Mouse (Mus musculus): ENCODE results near the gene Borcs6. TPM values are rescaled to one million over a fixed set of nuclear protein-coding genes. Genes with fewer than 3 reads are reported as not detected.

Borcs6 gene
- polyA plus RNA-seq, 1 experiment from 2014 or later, result 13.5 TPM

GRCm38 (mm10) chr11:69073951-69074775 is 14.6 kb downstream of the Borcs6 start:
- H3K27ac ChIP-seq, result peak overlapping the region; percentile 94
- H3K4me1 ChIP-seq (replicated peaks), result peaks cover 30% of the 10 kb centered on the region
- 45% methylated on average over 6 of the region's 6 CpGs for WGBS
- 0 out of 2 replicates have a peak overlapping the region, but pooled peaks have one; percentile 2 for H3K9ac ChIP-seq (replicated peaks)
- no peak overlapping the region for H3K4me2 ChIP-seq (replicated peaks)
- no peak for ATAC-seq
- no peaks in the 10 kb centered on the region for H3K36me3 ChIP-seq
- no peaks in the 10 kb centered on the region for H3K9me3 ChIP-seq
- no peak overlapping the region for H3K4me3 ChIP-seq (replicated peaks)
- H3K27me3 ChIP-seq, result no peaks in the 10 kb centered on the region

- Histone ChIP-seq H3K4me3 (replicated peaks) (no peak overlapping the region), H3K27me3 (no peaks in the 10 kb centered on the region), H3K36me3 (no peaks in the 10 kb centered on the region), H3K9me3 (no peaks in the 10 kb centered on the region), H3K4me1 (replicated peaks) (peaks cover 30% of the 10 kb centered on the region), H3K4me2 (replicated peaks) (no peak overlapping the region), H3K27ac (no peak overlapping the region), H3K9ac (replicated peaks) (no peak overlapping the region)
- ATAC-seq, result no peak
- 46% methylated on average over 2 of the region's 2 CpGs for WGBS
Measured at GRCm38 (mm10) chr11:69074776-69075069, 15.2 kb downstream of the Borcs6 start.

- Histone ChIP-seq H3K4me3 (replicated peaks) (no peak overlapping the region), H3K27ac (no peak overlapping the region), H3K4me1 (replicated peaks) (peaks cover 25% of the 10 kb centered on the region), H3K9me3 (no peaks in the 10 kb centered on the region), H3K27me3 (no peaks in the 10 kb centered on the region), H3K9ac (replicated peaks) (no peak overlapping the region), H3K4me2 (replicated peaks) (no peak overlapping the region), H3K36me3 (no peaks in the 10 kb centered on the region)
- 45% methylated on average over 9 of the region's 9 CpGs for WGBS
- ATAC-seq, result no peak
Measured at GRCm38 (mm10) chr11:69075764-69076479, 16.4 kb downstream of the Borcs6 start.

DNA sequence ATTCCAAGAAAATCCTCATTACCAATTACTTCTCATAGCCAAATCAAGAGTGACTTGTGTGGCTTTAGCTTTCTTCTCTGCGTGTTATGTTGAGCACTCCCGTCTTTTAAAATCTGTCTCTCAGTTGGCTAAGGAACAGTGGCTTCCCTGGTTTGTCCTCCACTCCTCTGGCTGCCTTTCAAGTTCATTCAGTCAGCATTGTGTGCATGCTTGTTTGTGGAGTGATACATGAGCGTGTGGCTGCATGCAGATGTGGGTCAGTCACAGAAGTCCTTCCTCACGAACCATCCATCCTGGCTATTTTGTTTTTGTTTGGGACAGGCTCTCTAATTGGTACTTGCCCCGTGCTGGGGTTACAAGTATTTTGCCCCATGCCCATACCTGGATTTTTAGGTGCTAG is 17.1 kb downstream of the Borcs6 start:
- H3K9ac ChIP-seq (replicated peaks), result no peak overlapping the region
- H3K27ac ChIP-seq, result no peak overlapping the region
- no peaks in the 10 kb centered on the region for H3K9me3 ChIP-seq
- peaks cover 18% of the 10 kb centered on the region for H3K4me1 ChIP-seq (replicated peaks)
- no peak overlapping the region for H3K4me3 ChIP-seq (replicated peaks)
- no peak for ATAC-seq
- WGBS, result 74% methylated on average over 5 of the region's 5 CpGs
- no peak overlapping the region for H3K4me2 ChIP-seq (replicated peaks)
- no peaks in the 10 kb centered on the region for H3K36me3 ChIP-seq
- no peaks in the 10 kb centered on the region for H3K27me3 ChIP-seq

- Histone ChIP-seq H3K4me3 (replicated peaks) (no peak overlapping the region), H3K27me3 (no peaks in the 10 kb centered on the region), H3K36me3 (no peaks in the 10 kb centered on the region), H3K27ac (no peak overlapping the region), H3K4me2 (replicated peaks) (no peak overlapping the region), H3K4me1 (replicated peaks) (peaks cover 12% of the 10 kb centered on the region), H3K9ac (replicated peaks) (no peak overlapping the region), H3K9me3 (no peaks in the 10 kb centered on the region)
- 88% methylated on average over 9 of the region's 9 CpGs for WGBS
- no peak for ATAC-seq
Measured at GRCm38 (mm10) chr11:69077316-69077715, 17.8 kb downstream of the Borcs6 start.

GRCm38 (mm10) chr11:69078041-69078440 is 18.5 kb downstream of the Borcs6 start:
- H3K36me3 ChIP-seq, result no peaks in the 10 kb centered on the region
- no peak for ATAC-seq
- WGBS, result 89% methylated on average over 6 of the region's 6 CpGs
- H3K9ac ChIP-seq (replicated peaks), result no peak overlapping the region
- peaks cover 7% of the 10 kb centered on the region for H3K4me1 ChIP-seq (replicated peaks)
- no peak overlapping the region for H3K4me3 ChIP-seq (replicated peaks)
- H3K27ac ChIP-seq, result no peak overlapping the region
- H3K4me2 ChIP-seq (replicated peaks), result no peak overlapping the region
- no peaks in the 10 kb centered on the region for H3K9me3 ChIP-seq
- H3K27me3 ChIP-seq, result no peaks in the 10 kb centered on the region

DNA sequence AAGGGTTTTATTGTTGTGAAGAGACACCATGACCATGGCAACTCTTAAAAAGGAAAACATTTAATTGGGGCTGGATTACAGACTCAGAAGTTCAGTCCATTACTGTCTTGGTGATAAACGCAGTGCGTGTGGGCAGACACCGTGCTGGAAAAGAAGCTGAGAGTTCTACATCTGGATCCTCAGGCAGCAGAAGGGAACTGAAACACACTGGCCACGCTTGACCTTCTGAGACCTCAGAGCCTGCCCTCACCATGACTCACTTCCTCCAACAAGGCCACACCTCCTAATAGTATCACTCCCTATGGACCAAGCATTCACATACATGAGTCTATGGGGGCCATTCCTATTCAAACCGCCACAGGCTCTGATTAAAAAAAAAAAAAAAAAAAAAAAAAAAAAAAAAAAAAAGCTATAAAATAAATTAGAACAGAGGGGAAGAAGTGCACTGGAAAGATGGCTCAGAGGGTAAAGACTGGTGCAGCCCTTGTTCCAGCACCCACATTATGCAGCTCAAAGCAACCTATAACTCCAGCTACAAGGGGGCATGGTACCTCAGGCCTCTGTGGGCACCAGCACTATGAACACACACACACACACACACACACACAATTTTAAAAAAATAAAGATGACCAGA is 19.4 kb downstream of the Borcs6 start:
- no peak for ATAC-seq
- Histone ChIP-seq H3K4me3 (replicated peaks) (no peak overlapping the region), H3K36me3 (no peaks in the 10 kb centered on the region)

DNA sequence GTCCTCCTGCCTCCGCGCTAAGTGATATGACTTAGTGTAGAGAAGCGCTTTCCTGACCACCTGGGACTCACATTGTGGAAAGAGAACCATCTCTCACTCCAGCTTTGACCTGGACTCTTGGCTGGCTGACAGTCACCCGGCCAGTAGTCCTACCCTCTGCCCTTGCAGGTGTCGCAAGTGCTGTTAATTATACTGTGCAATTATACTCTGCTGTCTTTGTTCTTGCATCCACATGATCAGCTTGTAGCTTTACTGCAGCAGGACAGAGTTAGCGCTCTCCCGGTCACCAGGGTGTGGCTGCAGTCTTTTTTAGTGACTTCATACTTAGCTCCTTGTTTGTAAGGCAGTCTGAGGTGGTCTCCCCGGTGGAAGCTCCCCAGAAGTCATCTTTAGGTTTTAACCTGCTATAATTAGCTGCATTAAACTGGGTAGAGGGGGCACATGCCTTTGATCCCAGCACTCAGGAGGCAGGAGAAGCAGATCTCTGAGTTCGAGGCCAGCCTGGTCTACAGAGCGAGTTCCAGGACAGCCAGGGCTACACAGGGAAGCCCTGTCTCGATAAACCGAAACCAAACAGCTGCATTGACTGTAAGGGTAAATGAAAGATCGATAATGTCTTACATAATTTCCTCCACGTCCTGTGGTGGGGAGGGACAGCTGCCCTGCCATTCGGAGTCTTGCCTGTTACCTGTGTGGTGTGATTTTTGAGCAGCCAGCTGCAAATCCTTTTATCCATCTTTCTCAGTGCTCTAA is 20.8 kb downstream of the Borcs6 start:
- WGBS, result 85% methylated on average over 15 of the region's 15 CpGs
- no peak for ATAC-seq

More for the DNA sequence above, 19.4 kb downstream of the Borcs6 start:
- Histone ChIP-seq H3K27me3 (no peaks in the 10 kb centered on the region), H3K9me3 (no peaks in the 10 kb centered on the region), H3K27ac (no peak overlapping the region), H3K4me1 (replicated peaks) (peaks cover 5% of the 10 kb centered on the region), H3K9ac (replicated peaks) (no peak overlapping the region), H3K4me2 (replicated peaks) (no peak overlapping the region)
- WGBS, result 85% methylated on average over 5 of the region's 5 CpGs

GRCm38 (mm10) chr11:69080855-69081222 is 21.3 kb downstream of the Borcs6 start:
- no peak overlapping the region for H3K4me3 ChIP-seq (replicated peaks)
- H3K36me3 ChIP-seq, result no peaks in the 10 kb centered on the region
- H3K4me1 ChIP-seq (replicated peaks), result no peaks in the 10 kb centered on the region
- no peak overlapping the region for H3K9ac ChIP-seq (replicated peaks)
- H3K4me2 ChIP-seq (replicated peaks), result no peak overlapping the region
- no peaks in the 10 kb centered on the region for H3K9me3 ChIP-seq
- ATAC-seq, result no peak
- H3K27ac ChIP-seq, result no peak overlapping the region
- WGBS, result 89% methylated on average over 8 of the region's 8 CpGs
- no peaks in the 10 kb centered on the region for H3K27me3 ChIP-seq

More for the DNA sequence above, 20.8 kb downstream of the Borcs6 start:
- no peak overlapping the region for H3K4me2 ChIP-seq (replicated peaks)
- H3K4me3 ChIP-seq (replicated peaks), result no peak overlapping the region
- no peaks in the 10 kb centered on the region for H3K9me3 ChIP-seq
- no peaks in the 10 kb centered on the region for H3K36me3 ChIP-seq
- no peak overlapping the region for H3K9ac ChIP-seq (replicated peaks)
- no peaks in the 10 kb centered on the region for H3K27me3 ChIP-seq
- no peaks in the 10 kb centered on the region for H3K4me1 ChIP-seq (replicated peaks)
- H3K27ac ChIP-seq, result no peak overlapping the region

- no peak overlapping the region for H3K9ac ChIP-seq (replicated peaks)
- H3K27ac ChIP-seq, result no peak overlapping the region; the same call in 1 of the 2 replicates
- no peaks in the 10 kb centered on the region for H3K4me1 ChIP-seq (replicated peaks)
- no peak overlapping the region for H3K4me2 ChIP-seq (replicated peaks)
- WGBS, result 85% methylated on average over 7 of the region's 7 CpGs
- no peaks in the 10 kb centered on the region for H3K27me3 ChIP-seq
- ATAC-seq, result no peak
- no peaks in the 10 kb centered on the region for H3K9me3 ChIP-seq
- H3K36me3 ChIP-seq, result no peaks in the 10 kb centered on the region
- H3K4me3 ChIP-seq (replicated peaks), result no peak overlapping the region
Measured at GRCm38 (mm10) chr11:69081613-69082012, 22.1 kb downstream of the Borcs6 start.

- Histone ChIP-seq H3K9ac (replicated peaks) (no peak overlapping the region), H3K4me3 (replicated peaks) (no peak overlapping the region), H3K27ac (no peak overlapping the region), H3K27me3 (no peaks in the 10 kb centered on the region), H3K36me3 (peaks cover 11% of the 10 kb centered on the region), H3K4me1 (replicated peaks) (peaks cover 29% of the 10 kb centered on the region), H3K4me2 (replicated peaks) (no peak overlapping the region), H3K9me3 (no peaks in the 10 kb centered on the region)
- no peak for ATAC-seq
- 70% methylated on average over 6 of the region's 6 CpGs for WGBS
Measured at GRCm38 (mm10) chr11:69085608-69086007, 26.1 kb downstream of the Borcs6 start.

GRCm38 (mm10) chr11:69086390-69086789 is 26.9 kb downstream of the Borcs6 start:
- Histone ChIP-seq H3K27ac (no peak overlapping the region), H3K9me3 (no peaks in the 10 kb centered on the region), H3K9ac (replicated peaks) (no peak overlapping the region), H3K27me3 (no peaks in the 10 kb centered on the region), H3K4me3 (replicated peaks) (no peak overlapping the region), H3K4me2 (replicated peaks) (no peak overlapping the region), H3K4me1 (replicated peaks) (peaks cover 36% of the 10 kb centered on the region), H3K36me3 (peaks cover 16% of the 10 kb centered on the region)
- no peak for ATAC-seq
- WGBS, result 73% methylated on average over 6 of the region's 6 CpGs

All from midbrain, embryonic 13.5 days (tissue).